Mouse (Mus musculus): ENCODE data around the gene Sost. TPM values are rescaled to one million over a fixed set of nuclear protein-coding genes. Genes with fewer than 3 reads are reported as not detected.
A peak's percentile ranks its signal among the peaks of the same experiment; 100 is the strongest.

The Sost gene
- total RNA-seq, 2 experiments from 2014 or later: not detected

DNA sequence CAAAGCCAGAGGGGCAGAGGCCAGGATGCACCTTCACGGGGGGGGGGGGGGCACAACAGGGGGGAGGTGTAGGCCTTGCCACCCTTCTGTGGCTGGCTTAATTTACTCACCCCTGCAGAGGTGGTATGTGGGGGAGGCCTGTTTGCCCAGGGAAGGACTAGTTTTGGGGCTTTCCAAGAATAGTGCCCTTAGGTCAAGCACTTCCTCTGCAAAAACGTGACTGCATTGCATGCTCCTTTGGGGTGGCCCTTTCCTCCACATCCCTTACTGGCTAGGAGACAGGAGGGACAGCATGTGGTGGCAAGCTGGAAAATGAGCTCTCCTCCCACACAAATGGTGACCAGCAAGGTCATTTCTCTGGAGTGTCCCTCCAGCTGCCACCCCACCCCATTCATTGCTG is 1.3 kb downstream of the Sost start:
- TF ChIP-seq CTCF (IDR thresholded peaks at IDR 0.05): no peak
- DNase-seq (ENCODE audit: extremely low spot score in 1 of 2, low spot score in 2 of 2): no peak
- no peak overlapping the region for H3K4me3 ChIP-seq
- intact Hi-C loops (cut with DNase I): no loop called here
- no peak overlapping the region for H3K27ac ChIP-seq

- intact Hi-C loops (cut with DNase I): no loop called here
- H3K27ac ChIP-seq: no peak overlapping the region
- H3K4me3 ChIP-seq: no peak overlapping the region
- no peak for TF ChIP-seq CTCF (IDR thresholded peaks at IDR 0.05)
- DNase-seq (ENCODE audit: extremely low spot score in 1 of 2, low spot score in 2 of 2): no peak
These were observed 2.2 kb downstream of the Sost start for GRCm38 (mm10) chr11:101964647-101965046.

DNA sequence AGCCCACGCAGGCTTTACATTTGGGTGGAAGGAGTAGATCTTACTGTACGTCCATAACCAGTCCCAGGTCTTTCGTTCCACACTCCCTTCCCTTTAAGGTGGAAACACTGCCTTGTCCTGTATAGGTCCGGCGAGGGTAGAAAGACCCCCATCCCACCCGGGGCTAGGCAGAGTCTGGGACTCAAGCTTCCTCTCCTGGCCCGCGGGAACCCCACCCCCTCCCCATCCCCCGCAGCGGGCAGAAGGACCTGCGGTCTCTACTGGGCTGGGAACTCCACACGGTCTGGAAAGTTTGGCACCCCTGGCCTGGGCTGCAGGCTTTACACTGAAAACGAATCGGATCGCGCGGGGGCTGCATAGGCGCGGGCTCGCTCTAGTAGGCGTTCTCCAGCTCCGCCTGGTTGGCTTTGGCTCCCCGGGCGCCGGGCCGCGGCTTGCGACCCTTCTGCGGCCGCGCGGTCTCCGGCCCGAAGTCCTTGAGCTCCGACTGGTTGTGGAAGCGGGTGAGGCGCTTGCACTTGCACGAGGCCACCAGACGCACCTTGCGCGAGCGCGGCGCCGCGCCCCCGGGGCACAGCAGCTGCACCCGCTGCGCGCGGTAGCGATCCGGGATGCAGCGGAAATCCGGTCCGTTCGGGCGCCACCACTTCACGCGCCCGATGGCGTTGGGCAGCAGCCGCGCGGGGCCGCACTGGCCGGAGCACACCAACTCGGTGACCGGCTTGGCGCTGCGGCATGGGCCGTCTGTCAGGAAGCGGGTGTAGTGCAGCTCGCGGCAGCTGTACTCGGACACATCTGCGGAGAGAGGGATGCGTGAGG is 3.1 kb downstream of the Sost start:
- DNase-seq (ENCODE audit: extremely low spot score in 1 of 2, low spot score in 2 of 2): no peak
- H3K27ac ChIP-seq: no peak overlapping the region
- intact Hi-C loops (cut with DNase I): no loop called here

DNA sequence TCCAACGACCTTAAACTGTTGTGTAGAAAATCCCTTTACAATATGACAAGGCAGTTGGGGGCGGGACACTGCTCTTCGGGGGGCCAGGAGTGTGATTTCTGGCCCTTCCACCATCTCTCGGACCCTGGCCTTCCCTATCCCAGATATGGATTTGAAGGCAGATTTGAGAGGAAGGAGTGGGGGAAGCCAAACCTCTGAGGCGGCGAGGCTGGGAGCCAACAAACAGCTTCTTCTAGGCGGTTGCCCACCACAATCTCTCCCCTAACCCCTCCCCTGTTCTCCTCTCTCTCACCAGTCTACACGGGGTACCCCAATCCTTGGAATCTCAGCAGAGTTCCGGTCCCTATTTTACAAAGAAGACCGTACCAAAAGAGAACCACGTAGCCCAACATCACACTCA is 3.8 kb downstream of the Sost start:
- DNase-seq (ENCODE audit: extremely low spot score in 1 of 2, low spot score in 2 of 2): no peak
- Histone ChIP-seq H3K27ac (no peak overlapping the region), H3K4me3 (peak overlapping the region; percentile 49)
- no peak for TF ChIP-seq CTCF (IDR thresholded peaks at IDR 0.05)
- intact Hi-C loops (cut with DNase I): no loop called here

More for the DNA sequence above, 3.1 kb downstream of the Sost start:
- TF ChIP-seq CTCF (IDR thresholded peaks at IDR 0.05): no peak
- peak overlapping the region; percentile 49 for H3K4me3 ChIP-seq

DNA sequence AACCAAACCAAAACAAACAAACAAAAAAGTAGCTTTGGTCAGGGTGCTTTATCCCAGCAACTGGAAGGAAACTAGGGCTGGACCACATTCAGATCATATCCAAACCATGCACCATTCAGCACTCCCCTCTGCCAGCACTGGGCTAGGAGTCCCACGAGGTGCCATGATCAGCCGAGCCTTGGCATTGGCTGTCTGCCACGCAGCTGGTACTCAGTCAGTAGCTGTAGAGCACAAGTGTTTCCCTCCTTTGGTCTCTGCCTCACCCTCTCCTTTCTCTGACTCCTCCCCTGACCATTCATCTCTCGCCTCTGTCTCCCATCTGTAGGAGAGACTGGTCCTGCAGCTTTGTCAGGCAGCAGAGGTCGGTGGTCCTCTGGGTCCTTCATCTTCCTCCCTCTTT is 9.3 kb downstream of the Sost start:
- no peak for DNase-seq (ENCODE audit: extremely low spot score in 1 of 2, low spot score in 2 of 2)
- H3K27ac ChIP-seq: no peak overlapping the region
- no peak overlapping the region for H3K4me3 ChIP-seq
- intact Hi-C loops (cut with DNase I): no loop called here
- no peak for TF ChIP-seq CTCF (IDR thresholded peaks at IDR 0.05)

DNA sequence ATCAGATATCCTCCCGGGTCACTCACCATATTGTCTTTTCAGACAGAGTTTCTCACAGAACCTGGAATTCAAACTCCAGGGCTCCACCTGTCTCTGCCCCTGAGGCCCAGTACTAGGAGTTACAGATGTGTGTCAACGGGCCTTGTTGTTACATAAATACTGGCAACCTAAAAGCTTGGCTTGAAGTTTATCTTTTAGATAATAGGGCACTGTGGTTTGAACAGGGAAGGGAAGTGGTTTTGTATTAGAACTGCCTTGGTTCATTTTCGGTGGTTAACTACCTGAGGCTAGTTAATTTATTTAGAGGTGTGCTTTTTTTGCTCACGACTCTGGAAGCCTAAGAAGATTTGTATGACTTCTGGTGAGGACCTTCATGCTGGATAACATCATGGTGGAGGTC is 13.4 kb downstream of the Sost start:
- Histone ChIP-seq H3K4me3 (no peak overlapping the region), H3K27ac (no peak overlapping the region)
- DNase-seq (ENCODE audit: extremely low spot score in 1 of 2, low spot score in 2 of 2): no peak
- intact Hi-C loops (cut with DNase I): no loop called here
- no peak for TF ChIP-seq CTCF (IDR thresholded peaks at IDR 0.05)

DNA sequence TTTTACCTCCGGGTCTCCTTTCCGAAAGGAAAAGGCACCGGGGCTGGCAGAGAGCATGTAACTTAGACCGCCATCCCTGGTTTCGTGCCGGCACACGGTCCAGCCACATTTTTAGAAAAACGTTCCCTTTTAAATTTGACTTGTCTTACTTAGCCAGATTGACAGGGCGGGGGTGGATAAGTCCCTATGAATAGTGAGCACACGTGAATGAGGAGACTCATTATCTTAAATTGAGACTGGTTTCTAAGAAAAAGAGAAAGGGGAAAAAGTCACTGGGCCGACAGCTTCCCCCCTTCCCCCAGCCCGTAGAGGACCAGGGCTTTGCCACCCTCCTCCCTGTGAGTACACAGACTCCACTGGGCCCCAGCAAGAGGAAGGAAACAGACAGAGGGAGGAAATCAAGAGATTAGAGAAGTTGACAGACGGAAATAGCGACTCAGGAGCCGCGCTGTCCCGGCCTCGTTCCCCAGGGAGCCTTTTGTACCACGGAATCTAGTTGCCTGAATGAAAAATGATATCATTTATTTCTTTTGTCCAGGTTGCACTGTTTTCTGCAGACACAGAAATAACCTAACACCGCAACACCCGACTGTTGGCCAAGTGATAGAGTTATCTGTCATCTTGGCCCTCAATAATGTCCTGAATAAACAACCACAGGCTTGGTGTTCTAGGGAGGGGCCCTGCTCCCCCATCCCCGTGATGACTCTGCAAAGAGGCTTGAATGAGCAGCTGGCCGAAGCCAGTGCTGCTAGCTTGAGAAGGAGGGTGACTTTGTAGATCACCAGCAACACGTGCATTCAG is 14.1 kb downstream of the Sost start:
- Histone ChIP-seq H3K4me3 (no peak overlapping the region), H3K27ac (0 out of 2 replicates have a peak overlapping the region, but pooled peaks have one; percentile 24)
- no peak for DNase-seq (ENCODE audit: extremely low spot score in 1 of 2, low spot score in 2 of 2)
- intact Hi-C loops (cut with DNase I): no loop called here
- no peak for TF ChIP-seq CTCF (IDR thresholded peaks at IDR 0.05)

DNA sequence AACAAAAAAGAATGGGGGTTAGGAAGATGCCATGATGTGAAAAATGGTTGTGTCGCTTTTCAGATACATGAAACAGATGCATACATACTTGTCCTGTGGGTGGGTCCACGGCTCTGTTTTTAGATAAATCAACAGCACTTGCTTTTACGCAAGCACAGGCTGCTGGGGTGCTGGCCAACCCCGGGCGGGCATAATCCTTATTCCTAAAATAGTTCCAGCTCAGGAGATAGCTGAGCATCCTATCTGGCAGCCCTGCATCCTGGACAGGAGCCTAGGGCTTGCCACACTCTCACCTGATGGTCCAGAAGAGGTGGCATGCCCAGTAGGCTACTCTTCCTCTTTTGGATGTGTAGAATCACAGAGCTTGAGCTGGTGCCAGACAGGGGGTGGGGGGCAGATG is 16.8 kb downstream of the Sost start:
- no peak for DNase-seq (ENCODE audit: extremely low spot score in 1 of 2, low spot score in 2 of 2)
- intact Hi-C loops (cut with DNase I): no loop called here
- Histone ChIP-seq H3K4me3 (no peak overlapping the region), H3K27ac (no peak overlapping the region)
- TF ChIP-seq CTCF (IDR thresholded peaks at IDR 0.05): no peak

DNA sequence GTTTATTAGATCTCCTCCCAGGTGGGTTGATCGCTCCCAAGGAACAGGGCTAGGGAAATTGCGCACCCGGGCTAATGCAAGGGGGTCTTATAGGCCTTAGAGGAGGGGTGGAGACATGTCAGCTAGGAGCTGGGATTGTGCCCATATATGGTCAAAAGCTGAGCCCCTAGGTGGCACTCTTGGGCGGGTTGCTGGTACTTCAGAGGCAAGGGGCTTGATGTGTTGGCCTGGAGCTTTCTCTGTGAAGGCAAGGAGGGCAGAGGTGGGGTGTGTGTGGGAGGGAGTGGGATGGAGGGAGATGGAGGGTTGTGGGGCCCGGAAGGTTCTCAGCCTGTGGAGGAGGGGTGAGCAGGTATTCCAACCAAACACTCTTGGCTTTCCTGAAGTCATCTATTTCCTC is 20.3 kb downstream of the Sost start:
- intact Hi-C loops (cut with DNase I): no loop called here
- no peak for DNase-seq (ENCODE audit: extremely low spot score in 1 of 2, low spot score in 2 of 2)
- no peak overlapping the region for H3K4me3 ChIP-seq
- no peak overlapping the region for H3K27ac ChIP-seq
- TF ChIP-seq CTCF (IDR thresholded peaks at IDR 0.05): no peak; the same call in 1 of the 2 replicates

- Histone ChIP-seq H3K4me3 (no peak overlapping the region), H3K27ac (no peak overlapping the region)
- intact Hi-C loops (cut with DNase I): no loop called here
- TF ChIP-seq CTCF (IDR thresholded peaks at IDR 0.05): no peak
- DNase-seq (ENCODE audit: extremely low spot score in 1 of 2, low spot score in 2 of 2): no peak
These were observed 23.8 kb downstream of the Sost start for GRCm38 (mm10) chr11:101943055-101943454.

GRCm38 (mm10) chr11:101937108-101937507 is 29.7 kb downstream of the Sost start:
- no peak for TF ChIP-seq CTCF (IDR thresholded peaks at IDR 0.05)
- no peak for DNase-seq (ENCODE audit: extremely low spot score in 1 of 2, low spot score in 2 of 2)
- Histone ChIP-seq H3K4me3 (peak overlapping the region; percentile 43), H3K27ac (no peak overlapping the region)
- intact Hi-C loops (cut with DNase I): no loop called here

GRCm38 (mm10) chr11:101936421-101936820 is 30.4 kb downstream of the Sost start:
- no peak for TF ChIP-seq CTCF (IDR thresholded peaks at IDR 0.05)
- intact Hi-C loops (cut with DNase I): no loop called here
- no peak for DNase-seq (ENCODE audit: extremely low spot score in 1 of 2, low spot score in 2 of 2)
- Histone ChIP-seq H3K27ac (no peak overlapping the region), H3K4me3 (no peak overlapping the region)

Data from left cerebral cortex, adult 2 months (tissue).